Mouse (Mus musculus): Measurements from ENCODE around the gene 4921509C19Rik.
"Not testable (repeated sequence)": the region's sequence is repeated elsewhere in the genome, so short reads cannot be mapped to it uniquely, and the experiment has no call there.

Gene 4921509C19Rik

DNA sequence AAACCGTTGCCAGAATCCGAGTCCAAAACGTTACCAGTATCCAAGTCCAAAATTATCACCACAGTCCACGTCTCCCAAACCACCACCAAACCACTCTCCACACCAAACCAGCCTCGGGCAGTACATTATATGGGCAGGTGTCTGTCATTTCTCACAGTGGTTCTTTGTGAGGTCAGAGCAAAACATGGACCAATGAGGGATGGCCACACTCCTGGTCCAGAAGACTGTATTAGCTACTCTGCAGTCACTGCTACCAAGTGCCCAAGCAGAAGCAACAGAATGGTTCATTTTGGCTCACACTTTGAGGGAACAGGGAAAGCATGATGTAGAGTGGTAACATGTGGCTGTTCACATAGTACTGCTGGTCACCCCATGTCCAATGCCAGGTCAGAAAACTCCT lies at the start of gene 4921509C19Rik:
Gene 4921509C19Rik (minus strand): TSS at position 101 of the 400 bp plus-strand sequence.
- DNase-seq, result not testable (repeated sequence)

DNA sequence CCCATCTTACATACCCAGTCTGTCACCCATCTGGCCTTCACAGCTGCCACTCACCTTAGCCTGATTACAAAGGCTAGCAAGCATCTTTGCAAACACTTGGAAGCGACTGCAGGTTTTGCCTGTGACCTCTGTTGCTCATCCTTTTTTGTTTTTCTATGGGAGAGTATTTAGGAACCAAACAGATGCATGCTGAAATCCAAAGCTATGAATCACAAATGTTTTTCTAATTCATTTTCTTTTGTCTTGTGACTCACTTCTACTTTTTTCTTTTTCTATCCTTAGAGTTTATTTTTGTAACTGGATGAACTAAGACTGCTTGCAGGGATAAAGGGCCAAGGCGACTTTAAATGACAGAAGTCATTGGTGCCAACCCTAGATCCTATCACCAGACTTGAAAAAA lies 49.6 kb upstream of the 4921509C19Rik start:
- no peak for DNase-seq

DNA sequence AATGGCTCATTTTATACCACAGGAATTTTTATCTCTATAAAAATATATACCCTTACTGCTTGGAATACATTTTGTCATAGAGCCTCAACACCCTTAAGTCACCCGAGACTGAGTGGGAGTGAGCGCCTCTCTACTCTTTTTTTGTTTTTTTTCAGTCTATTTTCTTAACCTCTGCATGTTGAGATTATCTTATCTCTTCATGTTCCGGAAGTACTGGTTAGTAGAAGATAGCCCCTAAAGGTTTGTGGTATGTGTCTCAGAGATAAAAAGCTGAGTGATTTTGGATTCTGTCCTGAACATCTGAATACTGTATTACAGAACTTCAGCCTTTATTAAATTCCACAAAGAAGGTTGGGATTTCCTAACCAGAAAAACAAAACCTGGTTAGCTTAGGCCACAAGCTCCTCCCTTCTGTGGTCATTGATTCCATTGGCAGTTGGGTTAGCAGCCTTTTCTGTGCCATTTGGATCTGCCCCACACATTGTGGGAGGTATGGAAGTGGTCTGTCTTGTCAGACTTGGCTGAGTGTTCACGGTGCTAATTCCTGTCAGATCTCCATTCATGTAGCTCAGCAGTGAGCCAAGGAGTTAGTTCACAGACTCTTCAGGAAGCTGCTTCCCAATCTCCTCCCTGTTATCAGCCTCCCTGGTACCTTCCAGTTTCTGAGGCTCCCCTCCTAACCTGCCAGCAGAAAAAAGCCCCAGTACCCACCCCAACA lies 48.5 kb upstream of the 4921509C19Rik start:
- DNase-seq, result no peak

DNA sequence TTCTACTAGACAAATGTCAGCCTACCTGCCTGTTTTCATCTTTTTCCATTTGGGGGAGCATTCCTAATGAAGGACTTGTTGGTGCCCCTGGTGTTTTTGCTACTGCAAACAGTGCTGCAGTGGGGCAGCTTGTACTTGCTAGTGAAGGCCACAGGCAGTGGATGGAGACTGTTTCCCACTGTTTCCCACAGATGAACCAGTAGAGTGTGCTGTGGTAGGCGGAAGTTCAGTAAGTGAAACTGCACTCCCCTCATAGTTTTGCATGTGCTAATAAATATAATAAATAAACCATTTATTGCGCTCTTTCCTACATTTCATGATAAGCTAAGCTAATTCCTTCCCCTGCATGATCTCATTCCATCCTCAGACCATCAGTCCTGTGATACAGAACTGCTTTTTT lies 43.0 kb upstream of the 4921509C19Rik start:
- no peak for DNase-seq

DNA sequence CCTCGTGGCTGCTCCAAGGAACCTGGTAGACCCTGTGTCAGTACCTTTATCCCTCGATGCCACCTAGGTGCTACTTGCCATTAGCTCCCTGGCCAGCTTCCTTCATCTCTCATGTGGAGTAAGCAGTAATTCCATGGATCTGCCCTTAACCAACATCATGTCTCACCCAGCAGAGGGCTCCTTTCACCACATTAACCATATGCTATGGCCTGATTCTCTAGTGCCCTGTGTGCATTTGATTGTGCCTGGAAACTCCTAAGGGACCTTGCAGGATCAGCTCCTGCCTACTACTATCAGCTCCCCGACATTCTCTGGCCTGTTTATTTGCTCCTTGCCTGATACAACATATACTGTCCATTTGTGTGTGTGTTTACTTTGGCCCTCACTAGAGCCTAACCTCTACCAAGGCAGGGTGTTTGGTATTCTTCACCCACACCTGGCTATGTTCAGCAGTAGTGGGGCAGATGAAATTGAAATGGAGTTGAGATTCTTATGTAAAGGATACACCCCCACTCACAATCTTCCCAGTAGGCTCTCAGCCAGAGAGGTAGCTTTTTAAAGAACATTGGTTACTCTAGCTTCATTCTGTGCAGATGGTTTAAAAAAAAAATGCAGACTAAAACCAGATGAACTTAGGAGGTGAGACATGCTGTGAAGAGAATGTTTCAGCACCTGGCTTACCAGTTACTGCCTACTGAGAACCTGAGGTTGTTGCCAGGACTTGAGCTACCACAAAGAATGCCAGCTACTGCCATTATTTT lies 37.8 kb upstream of the 4921509C19Rik start:
- no peak for DNase-seq

DNA sequence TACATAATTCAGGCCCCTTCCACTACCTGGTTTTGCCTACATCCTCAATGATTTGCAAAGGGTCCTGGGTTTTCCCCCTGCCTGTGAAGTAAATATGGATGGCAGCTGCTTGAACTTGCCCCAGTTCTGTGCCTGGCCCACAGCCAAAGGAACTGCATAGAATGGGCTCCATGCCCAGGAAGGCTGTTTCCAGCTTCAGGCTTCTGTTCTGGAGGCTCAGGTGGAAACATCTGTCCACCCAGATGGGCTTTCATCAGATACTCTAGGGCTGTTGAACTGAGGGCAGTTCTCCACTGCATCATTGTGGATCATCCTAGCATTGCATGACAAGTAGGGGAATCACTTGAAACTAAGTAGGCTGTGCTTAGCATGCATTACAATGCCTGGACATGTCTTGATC lies 36.2 kb upstream of the 4921509C19Rik start:
- DNase-seq, result peak; percentile 71 to 81

DNA sequence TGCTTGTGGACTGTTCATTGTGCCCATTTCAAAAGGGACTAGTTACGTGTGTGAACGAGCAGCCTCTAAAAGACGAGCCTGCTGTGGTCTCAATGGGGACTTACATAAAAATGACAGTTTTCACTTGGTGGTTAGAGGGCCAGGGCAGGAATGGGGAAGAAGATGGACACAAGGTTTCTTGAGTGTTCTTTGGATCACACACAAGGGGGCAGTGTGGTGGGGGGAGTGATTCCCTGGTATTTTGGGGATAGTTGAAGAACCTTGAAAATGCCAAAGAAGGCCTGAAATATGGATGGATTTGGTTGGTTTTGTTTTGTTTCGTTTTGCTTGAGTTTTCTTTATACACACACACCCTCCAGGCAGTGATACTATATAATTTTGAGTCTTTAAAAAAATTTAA lies 28.3 kb upstream of the 4921509C19Rik start:
- no peak for DNase-seq

DNA sequence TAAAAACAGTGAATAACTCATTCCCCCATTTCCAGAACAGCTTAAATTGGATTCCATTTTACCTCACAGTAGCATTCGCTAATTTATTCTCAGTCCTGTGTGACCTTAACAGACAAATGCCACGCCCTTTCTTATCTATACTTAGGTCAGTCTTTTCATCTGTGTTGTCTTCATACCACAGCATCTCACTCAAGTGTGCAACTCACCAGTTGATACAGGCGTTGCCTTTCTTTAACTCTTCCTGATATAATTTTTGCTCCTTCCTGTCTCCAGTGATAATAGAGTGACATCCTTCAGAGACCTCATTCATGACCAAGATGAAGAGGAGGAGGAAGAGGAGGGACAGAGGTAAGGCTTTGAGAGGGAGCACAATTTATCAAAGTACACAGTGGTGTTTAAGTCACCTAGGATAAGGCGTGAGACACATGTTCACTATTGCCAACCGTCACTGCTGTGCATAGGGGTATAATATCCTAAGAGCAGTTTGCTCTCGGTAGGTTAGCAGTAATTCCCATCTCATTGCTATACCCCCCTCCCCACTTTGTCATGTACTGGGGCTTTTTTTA lies 24.6 kb upstream of the 4921509C19Rik start:
- no peak for DNase-seq

DNA sequence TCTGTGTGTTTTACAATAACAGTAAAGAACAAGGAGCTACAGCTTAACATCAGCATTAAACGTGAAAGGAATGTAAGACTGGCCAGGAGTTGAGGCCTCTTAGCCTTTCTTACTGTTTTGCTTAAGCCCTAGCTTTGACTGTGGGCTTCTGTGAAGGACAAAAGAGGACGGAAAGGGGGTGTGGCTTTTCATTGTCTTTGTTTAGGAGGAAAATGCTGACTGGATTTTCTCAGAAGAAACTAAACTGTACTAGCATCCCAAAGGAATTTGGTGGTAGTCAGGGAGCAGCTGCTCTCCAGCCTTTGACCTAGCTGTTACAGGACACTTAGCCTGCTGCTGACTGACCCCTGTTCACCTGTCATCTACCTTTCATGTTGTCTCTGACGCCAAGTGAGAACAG lies 22.4 kb upstream of the 4921509C19Rik start:
- no peak for DNase-seq

DNA sequence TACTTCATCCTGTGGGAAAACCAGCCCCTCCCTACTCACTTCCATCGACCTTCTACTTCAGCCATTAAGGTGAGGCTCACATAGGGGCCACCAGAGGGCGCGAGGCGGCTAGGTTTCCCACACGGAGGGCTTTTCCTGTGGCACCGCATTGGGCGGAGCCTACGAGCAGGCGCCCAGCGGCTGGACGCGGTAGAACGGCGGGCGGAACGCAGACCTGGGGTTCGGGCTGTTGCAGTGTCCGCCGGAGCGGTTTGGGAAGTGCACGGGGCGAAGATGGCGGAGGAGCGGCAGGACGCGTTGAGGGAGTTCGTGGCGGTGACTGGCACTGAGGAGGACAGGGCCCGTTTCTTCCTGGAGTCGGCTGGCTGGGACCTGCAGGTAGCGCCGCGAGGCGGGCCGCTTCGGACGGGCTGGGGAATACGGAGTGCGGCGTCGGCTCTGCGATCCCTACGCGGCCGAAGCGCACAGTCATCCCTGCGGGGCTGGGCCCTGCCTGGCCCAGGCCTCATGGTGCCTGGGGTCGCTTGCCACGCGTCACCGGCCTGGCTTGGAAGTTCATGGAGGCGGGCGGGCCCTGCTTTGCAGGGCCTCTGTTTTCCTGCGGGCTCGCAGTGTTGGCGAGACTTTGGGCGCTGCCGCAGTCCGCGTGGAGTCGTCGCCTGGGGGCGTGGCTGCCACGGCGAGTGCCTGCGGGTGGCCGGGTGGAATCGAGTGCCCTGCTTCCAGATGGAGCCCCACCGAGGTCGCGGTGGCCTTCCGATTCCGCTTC lies 18.3 kb upstream of the 4921509C19Rik start, which contains the start of gene Nsfl1c:
Gene Nsfl1c (plus strand): TSS at position 148 of the 769 bp plus-strand sequence.
- peak; percentile 96 to 98 for DNase-seq

DNA sequence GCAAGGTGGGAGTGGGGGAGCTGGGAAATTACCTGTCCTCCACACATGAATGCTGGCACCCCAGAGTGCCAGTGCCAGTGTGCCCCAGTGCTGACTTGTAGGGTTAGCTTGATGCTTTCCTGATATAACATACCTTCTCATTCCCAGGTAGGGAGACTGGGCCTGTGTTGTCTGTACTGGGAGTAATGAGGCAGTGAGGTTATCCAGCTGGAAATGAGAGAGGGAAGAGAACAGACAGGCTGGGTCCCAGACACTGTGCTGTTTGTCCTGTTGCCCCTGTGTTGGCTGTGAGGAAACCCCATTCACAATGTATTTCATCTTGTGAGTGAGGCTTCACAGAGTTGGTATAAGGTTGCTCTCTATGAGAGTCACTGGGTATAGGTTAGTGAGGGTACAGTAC lies 10.5 kb upstream of the 4921509C19Rik start:
- DNase-seq, result no peak

DNA sequence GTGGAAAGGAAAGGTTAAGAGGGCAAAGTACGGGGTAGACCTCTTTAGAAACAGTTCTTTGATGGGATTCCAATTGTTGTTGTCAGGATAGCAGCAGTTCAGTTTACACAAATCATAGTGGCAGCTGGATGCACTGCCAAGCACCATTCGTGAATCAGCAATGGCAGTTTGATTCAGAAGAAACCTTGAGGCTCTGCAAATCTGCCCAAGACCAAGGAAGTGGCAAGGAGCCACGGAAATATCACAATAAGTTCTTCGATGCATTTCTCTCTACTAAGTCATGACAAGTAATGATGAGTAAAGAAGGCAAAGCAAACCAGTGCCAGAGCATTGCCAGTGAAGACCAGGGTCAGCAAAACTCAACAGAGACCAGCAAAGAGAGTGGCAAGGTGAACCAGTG lies 41.0 kb downstream of the 4921509C19Rik start:
- DNase-seq, result not testable (repeated sequence)

DNA sequence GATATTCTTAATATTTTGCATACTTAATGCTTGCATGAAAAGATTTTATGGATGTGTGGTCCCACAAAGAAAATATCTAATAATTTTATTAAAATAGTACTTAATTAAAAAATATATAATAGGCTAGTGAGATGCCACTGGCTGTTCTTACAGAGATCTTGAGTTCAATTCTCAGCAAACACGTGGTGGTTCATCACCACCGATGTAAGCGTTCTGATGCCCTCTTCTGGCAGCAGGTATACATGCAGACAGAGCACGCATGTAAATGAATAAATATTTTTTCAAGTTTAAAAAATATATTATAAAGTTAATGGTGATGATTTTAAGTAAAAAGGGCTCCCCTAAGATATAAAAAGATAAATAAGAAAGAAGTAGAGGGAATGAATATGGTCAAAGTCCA lies 41.8 kb downstream of the 4921509C19Rik start:
- not testable (repeated sequence) for DNase-seq

All from lung, postnatal 4 days (tissue).